Mouse (Mus musculus) brain, embryonic 18.5 days (tissue): ENCODE data around the gene Tenm4.

Experiments
- DNase-seq: peaks from one replicate; pipeline ENCODE4 v3.0.0-alpha.2; 2012; ENCODE audit warnings: low read depth, low spot score

The Tenm4 gene

GRCm38 (mm10) chr7:96643461-96644204, 472.6 kb downstream of the Tenm4 start:
- DNase-seq, result peak; percentile 52

- no peak for DNase-seq
These were observed 473.1 kb downstream of the Tenm4 start for GRCm38 (mm10) chr7:96644205-96644531.

- no peak for DNase-seq
These were observed 476.6 kb downstream of the Tenm4 start for GRCm38 (mm10) chr7:96647657-96648056.

- no peak for DNase-seq
These were observed 477.6 kb downstream of the Tenm4 start for GRCm38 (mm10) chr7:96648606-96649005.

GRCm38 (mm10) chr7:96649171-96649570, 478.1 kb downstream of the Tenm4 start:
- no peak for DNase-seq

GRCm38 (mm10) chr7:96650435-96650834, 479.4 kb downstream of the Tenm4 start:
- no peak for DNase-seq

GRCm38 (mm10) chr7:96651055-96651454, 480.0 kb downstream of the Tenm4 start:
- DNase-seq, result no peak

- no peak for DNase-seq
These were observed 480.7 kb downstream of the Tenm4 start for GRCm38 (mm10) chr7:96651626-96652341.

- DNase-seq, result no peak
These were observed 481.8 kb downstream of the Tenm4 start for GRCm38 (mm10) chr7:96652844-96653243.

- DNase-seq, result no peak
These were observed 483.2 kb downstream of the Tenm4 start for GRCm38 (mm10) chr7:96654206-96654605.

- DNase-seq, result no peak
These were observed 484.2 kb downstream of the Tenm4 start for GRCm38 (mm10) chr7:96655096-96655716.

- no peak for DNase-seq
These were observed 486.2 kb downstream of the Tenm4 start for GRCm38 (mm10) chr7:96657101-96657830.

GRCm38 (mm10) chr7:96657857-96658580, 487.0 kb downstream of the Tenm4 start:
- DNase-seq, result no peak

GRCm38 (mm10) chr7:96660907-96661306, 489.9 kb downstream of the Tenm4 start:
- no peak for DNase-seq

- no peak for DNase-seq
These were observed 490.5 kb downstream of the Tenm4 start for GRCm38 (mm10) chr7:96661352-96662169.

- no peak for DNase-seq
These were observed 492.3 kb downstream of the Tenm4 start for GRCm38 (mm10) chr7:96663336-96663735.

- DNase-seq, result no peak
These were observed 495.4 kb downstream of the Tenm4 start for GRCm38 (mm10) chr7:96666366-96666896.

- no peak for DNase-seq
These were observed 496.6 kb downstream of the Tenm4 start for GRCm38 (mm10) chr7:96667688-96668087.

- no peak for DNase-seq
These were observed 499.0 kb downstream of the Tenm4 start for GRCm38 (mm10) chr7:96670095-96670494.

GRCm38 (mm10) chr7:96672322-96672914, 501.4 kb downstream of the Tenm4 start:
- DNase-seq, result peak; percentile 43
